Mouse (Mus musculus) frontal cortex, postnatal 25 days (tissue): ENCODE data around the gene Plekhs1.
"Not testable (repeated sequence)": the region's sequence is repeated elsewhere in the genome, so short reads cannot be mapped to it uniquely, and the experiment has no call there.

Source experiments
- DNase-seq, 2 experiments: peaks; one replicate each; pipeline ENCODE4 v3.0.0; 2022; ENCODE audit warnings: low spot score in 2 of 2

The Plekhs1 gene

DNA sequence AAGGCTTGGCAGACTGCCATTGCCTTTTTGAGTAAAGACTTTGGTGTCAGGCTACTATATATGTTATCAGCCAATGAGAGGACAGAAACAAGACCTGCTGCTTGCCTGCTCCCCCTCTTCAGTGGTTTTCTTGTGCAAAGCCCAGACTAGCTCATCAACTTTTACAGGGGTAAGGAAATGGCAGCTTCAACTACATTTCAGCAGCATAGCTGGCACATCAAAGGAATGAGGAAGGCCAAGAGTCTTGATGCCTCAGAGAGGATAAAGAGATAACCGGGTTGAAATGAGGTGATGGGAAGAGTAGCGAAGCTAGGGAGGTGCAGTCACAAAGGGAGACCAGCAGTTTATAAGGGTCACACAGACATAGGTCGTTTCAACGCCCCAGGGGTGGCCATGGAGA, 3.9 kb upstream of the Plekhs1 start:
- DNase-seq = no peak

DNA sequence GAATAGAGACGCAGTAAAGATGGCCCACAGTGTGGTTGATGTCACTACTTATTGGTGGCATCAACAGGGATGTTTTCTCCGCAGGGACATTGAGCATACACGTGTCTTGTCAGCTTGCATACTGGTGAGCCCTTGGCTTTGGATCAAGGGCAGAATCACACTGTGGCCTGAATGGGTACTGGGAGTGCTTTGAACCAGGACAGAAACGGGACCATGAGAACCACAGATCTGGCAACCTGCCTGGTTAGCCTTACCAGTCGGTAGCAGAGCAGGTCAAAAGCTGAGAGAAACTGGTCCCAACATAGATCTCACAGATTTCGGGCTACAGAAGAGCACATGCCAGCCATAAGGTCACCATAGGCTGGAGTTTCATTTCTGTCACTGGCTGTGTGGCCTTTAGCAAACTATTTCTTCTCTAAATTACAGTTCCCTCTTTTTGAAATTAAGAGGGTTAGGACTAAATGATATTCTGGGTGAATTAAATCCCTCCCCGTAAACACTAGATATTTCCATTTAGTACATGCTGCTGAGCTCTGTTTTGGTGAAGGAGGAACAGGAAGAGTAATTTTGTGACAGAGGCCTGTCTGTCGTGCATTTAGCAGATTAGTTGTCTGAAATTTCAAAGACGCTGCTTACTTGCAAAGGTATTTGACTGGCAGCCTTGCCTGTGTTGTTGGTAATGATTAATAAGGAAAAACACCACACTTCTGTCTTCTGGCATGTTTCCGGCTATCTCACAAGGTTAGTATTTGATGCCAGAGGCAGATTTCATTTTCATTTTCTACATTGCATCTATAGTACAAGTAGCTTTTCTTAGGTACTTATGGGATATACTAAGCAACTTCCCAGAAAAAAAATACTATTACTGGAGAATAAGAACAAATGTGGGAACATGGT, 2.0 kb upstream of the Plekhs1 start:
- DNase-seq = no peak

DNA sequence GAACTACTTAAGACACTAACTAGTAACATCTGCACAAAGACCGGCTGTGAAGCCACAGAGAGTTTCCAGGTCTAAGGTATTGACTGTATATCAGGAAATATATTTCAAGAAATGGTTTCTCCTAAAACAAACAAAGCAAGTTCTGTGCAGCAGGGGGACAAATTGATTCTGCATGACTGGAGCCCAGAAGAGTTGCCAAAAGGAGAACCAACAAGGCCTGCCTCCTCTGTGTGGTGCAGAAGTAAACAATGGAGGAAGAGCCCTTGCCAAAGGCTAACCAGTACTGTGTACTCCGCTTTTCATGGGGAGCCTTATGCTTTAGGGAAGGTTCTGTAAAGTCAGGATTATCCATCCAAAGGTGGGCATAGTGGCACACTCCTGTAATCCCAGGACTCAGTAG, 1.2 kb upstream of the Plekhs1 start:
- DNase-seq = no peak

DNA sequence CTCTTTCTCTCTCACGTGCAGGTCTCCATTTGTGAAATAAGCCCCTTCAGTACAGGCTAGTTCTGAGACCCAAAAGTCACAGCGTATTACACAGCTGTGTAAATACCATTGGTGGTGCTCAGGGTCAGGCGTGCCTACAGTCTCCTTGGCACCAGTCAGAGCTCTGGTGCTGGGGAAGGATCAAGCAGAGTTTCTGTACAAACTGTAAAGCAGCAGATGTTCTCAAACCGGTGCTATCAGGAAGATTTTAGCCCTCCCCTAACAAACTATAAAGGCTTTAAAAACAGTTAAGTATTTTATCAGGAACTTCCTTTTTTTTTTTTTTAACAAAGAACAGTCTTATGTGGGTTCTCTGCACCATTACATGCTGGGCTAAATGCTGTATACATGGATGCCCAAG, 1.3 kb downstream of the Plekhs1 start:
- no peak for DNase-seq

DNA sequence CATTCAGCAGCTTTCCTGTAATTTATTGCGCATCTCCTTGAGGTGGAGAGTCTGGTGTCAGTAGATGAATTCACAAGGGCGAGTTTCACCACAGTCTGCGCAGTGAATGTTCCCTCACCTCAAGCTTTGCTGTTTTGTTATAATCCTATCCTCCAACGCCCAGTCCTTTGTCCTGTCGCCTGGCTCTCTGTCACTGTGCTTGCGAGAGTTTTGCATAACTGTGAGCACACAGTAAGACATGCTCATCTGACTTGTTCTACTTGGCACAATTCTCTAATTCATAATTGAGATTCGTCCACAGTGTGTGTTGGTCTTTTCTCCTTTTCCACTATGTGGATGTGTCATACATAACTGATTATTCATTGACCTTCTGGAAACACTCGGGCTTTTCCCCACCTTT, 5.0 kb downstream of the Plekhs1 start:
- DNase-seq = no peak

DNA sequence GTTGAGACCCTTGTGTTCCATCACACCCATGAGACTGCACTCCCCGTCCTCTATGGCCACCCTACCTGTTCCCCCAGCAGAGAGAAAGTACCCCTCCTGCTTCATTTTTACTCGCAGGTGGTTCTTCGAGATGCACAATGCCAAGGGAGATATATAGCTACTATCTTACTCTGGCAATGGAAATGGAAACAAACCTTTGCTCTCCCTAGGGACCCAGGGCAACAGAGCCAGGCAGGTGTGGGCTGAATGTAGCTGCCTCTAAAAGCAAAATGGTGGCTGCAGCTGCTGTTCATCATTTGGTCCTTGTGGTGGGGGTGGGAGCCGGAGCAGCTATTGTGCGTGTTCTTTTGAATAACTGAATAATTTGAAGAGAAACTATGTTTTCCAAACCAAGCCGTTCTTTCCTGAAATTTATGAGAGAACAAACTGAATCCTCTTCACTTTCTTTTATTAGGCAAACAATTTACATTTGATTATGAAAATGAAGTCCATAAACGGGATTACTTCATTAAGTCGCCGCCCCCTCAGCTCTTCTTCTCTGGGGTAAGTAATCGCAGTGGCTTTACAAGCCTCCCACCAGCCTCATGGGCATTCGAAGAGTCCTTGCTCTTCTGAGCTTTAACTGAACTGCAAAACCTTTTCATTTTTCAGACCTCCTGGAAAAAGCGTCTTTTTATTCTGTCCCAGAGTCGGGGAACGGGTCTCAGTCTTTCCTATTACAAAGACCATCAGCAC, 9.0 kb downstream of the Plekhs1 start:
- no peak for DNase-seq

DNA sequence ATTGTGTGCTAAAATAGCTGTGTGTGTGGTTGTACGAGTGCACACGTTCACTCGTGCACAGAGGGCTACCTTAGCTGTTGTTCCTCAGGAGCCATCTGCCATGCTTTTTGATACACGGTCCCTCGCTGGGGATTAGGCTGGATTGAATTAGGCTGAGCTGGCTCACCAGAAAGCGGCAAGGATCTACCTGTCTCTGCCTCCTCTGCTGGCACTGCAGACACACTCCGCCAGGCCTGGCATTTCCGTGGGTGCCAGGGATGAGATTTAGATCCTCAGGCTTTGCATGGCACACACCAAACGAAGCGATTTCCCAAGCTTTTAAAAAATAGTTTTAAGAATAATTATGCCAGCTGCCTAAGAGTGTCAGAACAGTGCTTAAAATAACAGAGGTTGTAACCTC, 10.5 kb downstream of the Plekhs1 start:
- DNase-seq = no peak

DNA sequence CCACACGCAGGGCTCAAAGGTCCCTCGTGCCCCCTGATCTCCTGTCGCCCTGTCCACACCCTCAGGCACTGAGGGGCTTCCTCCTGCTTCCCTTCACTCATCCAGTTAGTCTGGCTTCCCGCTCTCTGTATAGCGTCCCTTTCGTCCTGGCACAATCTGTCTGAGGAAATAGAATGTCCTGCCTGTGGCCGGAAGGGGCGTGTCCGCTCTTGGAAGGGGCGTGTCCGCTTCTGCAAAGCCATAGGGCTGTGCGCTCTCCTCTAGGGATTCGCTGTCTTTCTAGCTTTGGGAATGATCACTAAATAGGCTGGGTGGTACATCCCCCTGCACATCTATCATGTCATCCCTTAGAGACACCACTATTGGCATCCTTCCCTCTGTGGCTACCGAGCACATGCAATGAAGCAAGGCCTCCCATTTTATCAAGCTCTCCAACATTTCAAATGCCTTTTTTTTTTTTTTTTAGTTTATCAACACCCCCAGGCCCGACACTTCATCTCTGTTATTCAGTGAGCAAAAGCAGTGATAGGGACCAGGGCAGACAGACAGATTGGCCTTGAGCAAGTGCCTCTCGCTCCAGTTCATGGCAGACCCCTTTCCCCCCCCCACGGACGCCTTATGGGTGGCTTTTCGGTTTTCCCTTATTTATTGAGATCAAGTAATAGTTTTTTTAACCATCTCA, 13.6 kb downstream of the Plekhs1 start:
- DNase-seq = no peak

DNA sequence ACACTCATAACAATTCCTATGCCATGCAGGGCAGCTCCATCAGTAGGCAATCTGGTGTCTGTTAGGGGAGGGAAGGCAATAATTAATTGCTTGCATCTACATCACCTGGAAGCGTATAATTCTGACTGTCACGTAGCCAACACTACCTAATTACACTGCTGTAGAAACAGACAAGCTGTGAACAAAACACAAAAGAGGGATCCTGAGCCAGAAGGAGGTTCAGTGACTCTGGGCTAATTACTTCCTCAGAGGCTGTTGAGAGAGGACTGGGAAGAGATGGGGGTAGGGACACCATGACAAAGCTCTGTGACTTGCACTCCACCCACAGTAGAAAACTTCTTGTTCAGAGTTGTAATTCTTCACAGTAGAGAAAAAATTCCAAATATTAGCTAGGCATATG, 15.1 kb downstream of the Plekhs1 start:
- DNase-seq = no peak

DNA sequence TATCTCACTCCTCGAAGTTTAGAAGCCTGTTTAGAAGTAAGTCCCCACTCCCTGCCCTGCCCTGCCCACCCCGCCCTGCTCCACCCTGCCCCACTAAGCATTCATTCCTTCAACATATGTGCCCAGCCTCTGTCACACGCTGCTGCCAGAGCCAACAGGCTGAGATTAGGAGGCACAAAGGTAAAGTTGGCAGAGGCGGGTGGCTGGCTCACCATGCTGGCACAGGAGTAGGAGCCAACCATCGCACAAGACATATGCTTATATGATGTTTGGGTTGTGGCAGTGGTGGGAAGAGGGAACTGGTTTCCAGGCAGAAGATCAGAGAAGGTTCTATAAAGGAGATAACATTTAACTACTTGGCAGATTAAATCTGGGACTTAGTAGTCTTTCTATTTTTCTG, 15.8 kb downstream of the Plekhs1 start:
- DNase-seq = no peak

DNA sequence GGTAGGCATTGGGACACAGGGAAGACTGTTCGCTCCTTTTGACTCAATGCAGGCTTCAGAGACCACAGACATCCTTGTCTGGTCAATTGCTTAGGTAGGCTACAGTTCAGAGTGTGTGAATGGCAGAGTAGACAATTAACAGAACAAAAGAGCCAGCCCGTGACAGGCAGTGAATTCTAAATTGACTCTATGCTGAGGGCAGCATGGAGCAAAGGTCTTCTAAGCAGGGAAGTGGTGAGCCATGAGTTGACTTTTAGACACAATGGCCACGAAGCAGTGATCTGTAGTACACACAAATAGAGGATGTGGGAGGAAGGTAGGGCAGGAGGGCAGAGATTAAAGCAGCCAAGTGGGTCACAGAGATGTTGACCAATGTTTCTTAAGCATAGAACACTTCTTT, 16.4 kb downstream of the Plekhs1 start:
- DNase-seq = no peak

DNA sequence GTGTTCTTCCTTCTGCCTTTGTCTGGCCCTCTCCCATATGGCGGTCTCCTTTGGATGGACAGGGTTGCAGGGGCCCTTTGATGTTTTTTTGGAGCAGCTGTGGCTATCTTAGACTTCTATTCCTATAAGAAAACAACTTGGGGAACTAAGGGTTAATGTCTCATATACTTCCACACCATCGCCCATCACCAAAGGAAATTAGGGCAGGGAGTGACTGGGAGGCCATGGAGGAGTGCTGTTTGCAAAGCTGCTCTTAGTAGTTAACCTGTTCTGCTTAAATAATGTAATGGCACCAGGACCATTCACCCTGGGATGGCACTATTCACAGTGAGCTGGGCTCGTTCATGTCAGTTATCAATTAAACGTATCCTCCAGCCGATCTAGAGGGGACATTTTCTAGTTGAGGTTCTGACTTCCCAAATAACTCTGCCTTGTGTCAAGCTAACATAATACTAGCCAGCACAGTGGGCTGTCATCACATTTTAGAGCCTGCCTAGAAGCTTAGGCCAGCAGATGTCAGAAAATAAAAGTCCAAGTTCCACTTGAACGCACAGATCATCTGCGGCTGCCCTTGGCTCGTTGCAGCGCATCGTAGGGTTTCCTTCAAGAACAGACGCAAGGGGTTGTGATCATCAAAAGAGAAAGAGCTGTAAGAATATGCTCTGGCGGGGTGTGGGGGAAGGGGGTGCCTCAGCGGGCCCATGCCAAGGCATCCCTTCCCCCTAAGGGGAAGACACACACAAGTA, 23.4 kb downstream of the Plekhs1 start:
- DNase-seq = no peak

DNA sequence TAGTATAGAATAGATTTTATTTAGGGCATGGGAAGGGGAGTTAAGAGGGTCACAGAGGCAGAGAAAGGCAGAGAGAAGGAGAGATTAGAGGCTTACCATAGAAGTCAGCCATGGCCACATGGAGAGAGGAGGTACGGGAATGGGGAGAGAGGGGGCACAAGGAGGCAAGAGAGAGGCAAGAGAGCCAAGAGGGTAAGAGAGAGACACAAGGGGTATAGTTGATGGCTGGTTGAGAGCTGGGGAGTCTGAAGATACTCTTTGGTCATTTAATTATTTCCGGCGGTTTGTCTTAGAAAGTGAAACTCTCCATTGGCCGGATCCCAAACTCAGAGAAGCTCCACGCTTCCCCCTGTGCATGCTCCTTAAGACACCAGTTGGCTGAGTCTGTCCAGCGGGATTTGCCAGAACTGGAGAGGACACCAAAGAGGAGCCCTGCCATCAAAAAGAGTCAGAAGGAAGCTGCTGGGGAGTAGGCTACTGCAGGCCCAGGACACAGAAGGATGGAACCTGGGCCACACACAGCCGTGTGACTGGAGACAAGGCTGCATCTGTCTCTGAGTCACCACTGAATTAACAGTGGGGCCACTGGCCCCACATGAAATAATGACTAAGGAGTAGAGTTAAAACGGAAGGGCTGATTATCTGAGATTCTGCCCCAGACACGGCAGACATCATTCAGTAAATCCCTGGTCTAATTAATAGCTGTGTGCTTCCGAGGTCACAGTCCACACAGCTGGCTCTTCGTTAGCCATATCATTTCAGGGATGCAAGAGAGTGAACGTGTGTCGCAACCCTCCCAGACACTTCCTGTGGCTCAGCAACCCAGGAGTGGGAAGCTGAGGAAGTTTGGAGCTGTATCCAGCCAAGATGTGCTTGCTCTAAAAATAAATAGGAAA, 24.2 kb downstream of the Plekhs1 start:
- DNase-seq = no peak

DNA sequence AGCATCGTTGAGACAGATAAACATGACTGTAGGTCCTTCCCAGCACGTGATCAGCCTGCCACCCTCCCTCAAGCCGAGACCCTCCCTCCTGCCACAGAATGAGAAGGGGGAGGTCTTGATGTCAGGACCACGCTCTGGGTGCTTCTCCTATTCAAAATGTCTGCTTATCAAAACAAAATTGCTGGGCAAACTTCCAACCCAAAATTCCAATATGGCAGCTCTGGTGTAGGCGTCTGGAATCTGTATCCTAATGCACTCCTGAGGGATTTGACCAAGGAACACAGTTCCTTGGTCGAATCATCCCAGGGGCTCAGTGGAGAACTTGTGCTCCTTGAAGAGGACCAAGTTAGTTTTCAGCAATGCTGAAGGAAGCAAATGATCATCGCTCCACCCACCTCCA, 25.5 kb downstream of the Plekhs1 start:
- DNase-seq = no peak

DNA sequence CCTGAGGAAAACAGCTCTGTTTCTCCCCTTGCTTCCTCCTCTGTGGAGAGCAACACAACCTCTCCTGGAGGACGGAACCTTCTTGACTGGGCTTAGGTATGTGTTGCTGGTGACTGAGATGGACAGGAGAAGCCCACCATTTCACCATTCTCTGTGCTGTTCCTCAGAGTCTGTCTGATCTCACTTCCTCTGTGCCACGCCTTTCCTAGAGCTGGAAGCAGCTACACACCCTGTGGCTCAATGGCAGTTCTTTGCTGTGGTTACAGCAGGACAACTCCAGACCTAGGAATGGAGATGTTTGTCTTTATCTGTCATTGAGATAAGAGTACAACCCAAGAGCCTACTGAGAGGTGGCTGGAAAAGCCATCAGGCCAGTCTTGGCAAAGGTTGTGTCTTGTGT, 25.9 kb downstream of the Plekhs1 start:
- no peak for DNase-seq

DNA sequence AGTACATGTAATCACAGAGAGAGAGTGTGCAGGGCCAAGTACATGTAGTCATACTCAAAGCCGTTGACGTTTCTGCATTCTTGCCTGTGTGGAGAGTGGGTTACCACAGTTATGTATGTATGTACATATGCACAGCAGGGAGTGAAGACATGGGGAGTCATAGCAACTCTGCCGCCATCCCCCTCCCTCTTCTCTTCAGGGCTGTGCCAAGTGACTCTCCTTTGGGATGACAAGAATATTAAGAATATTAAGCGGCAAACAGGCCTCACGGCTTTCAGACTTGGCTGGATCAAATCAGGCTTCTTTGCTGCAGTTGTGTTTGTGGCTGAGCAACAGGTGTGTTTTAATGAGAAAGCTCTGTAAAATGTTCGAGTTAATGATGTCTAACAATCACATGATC, 28.2 kb downstream of the Plekhs1 start:
- no peak for DNase-seq

DNA sequence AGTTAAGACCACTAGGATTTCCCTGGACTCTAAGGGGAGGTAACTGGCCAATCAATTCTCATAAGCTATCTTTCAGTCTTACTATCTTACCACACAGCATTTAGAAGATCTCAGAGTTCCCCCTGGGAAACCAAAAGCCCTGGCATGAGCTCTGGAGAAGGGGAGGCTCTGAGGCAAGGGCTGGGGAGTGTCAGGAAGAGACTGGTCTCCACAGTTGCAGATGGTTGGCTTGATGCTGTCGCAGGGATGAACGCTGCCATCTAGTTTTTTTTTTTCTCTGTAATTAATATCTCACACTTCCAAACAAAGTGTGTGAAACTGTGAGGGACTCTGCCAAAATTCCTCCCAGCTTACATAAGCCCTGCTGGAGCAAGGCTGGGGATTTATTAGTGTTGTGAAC, 32.7 kb downstream of the Plekhs1 start:
- not testable (repeated sequence) for DNase-seq

DNA sequence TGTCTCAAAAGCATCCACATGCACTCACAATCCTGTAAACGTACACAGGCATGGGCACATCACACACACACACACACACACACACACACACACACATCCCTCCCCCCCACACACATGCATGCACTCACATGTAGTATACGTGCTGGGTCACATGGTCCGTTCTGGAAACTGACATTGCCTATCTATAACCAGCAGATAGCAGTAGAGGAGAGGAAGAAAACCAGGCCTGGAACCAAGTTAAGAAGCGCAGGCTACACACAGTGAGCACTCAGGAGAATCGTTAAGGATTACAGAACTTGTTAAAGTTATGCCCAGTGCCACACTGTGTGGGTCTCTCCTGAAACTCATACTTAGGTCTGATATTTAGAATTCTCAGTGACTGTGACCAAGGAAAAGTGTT, 41.6 kb downstream of the Plekhs1 start:
- DNase-seq = not testable (repeated sequence)

DNA sequence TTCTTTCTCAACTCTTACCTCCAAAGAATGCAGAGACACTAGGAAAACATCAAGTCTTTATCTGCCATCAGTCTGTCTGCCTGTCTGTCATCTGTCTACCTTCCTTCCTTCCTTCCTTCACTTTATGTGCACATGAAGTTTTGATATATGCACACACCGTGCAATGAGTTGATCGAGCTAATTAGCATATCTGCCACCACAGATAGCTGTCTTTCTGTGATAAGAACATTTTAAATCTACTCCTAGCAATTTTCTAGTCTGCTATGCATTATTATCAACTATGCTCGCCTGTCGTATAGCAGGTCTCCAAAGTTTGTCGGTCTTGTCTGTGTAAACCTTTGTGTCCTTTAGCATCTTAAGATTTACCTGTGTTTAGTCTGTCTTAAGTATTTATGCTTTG, 42.1 kb downstream of the Plekhs1 start:
- DNase-seq = not testable (repeated sequence)

DNA sequence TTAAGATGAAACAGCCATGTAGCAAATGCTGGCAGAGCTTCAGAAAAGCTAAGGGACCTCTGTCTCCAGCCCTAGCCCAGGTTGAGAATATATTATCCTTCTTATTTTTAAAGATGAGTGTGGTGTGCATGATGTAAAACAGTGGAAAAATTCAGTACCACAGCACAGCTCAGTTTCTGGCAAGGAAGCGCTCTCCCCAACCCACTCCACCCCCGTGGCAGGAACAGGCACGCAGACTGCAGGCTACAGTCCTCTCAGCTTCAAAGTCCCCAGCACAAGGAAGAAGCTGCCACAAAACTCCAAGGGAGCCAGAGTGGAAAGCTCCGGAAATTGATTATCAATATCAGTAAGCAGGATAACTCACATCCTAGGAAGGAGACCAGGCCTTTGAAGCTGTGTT, 49.8 kb downstream of the Plekhs1 start:
- not testable (repeated sequence) for DNase-seq

DNA sequence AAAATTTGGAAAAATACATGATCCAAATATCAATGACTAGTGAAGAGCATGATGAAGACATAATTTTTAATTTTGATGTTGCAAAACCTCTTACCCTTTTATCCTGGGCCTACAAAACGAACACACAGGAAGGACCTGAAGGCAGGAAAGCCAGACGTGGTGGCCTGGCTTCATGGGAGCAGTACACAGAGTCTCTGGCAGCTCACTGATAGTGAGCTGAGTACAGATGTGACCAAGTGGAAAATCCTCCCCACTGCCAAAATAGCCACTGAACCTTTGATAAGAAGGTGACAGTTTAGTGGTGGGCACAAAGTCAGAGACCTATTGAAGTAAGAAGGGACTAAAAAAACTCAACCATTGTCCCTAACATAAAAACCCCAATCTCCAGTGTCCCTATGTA, 52.1 kb downstream of the Plekhs1 start:
- DNase-seq = not testable (repeated sequence)
